Mouse (Mus musculus) CD8-positive naive resting alpha-beta T cell, adult 57 days (primary cell): Measurements from ENCODE around the gene Prrx1. TPM values are rescaled to one million over a fixed set of nuclear protein-coding genes. Genes with fewer than 3 reads are reported as not detected.

ENCODE experiments used
- total RNA-seq: library from RNA; stranded (reverse); gene quantifications from one replicate; pipeline ENCODE4 v1.2.4, GENCODE M21; 2023

Prrx1 gene
- not detected for total RNA-seq

DNA sequence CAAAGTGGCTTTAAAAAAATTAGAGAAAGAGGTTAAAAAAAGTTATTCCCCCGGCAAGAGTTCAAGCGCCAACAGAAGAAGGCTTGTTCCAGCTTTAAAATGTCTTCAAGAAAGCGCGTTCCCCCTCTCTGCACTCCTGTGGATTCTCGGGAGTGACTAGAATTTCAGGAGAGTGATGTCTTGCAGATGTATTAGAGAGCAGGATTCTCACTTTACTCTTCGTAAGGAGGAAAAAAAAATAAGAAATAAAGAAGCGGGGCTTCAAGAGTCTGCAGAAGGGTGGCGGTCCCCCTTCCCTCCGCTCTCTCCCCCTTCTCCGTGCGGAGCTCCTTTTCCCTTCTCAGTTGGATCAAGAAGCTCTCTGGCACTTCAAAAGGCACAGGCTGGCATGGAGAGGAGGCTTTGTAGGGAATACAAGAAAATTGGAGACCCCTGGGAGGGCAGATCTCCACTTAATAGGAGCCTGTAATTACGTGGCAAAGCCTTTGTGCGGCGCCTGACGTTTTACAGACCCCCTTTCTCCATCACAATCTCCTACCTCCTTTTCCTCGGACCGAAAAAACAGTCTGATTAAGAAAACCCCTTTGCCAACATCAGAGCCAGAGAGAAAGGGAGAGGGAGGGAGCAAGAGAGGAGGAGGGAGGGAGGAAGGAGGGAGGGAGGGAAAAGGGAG, at the start of gene Prrx1:
Gene Prrx1, minus strand, starts transcription at position 610 of the 673 bp plus-strand sequence.

Other genes starting within 250 kb of the Prrx1 start
- not detected for gene Mroh9, start 228.0 kb downstream of the Prrx1 start, total RNA-seq
- 13.9 TPM for gene Gorab, start 90.0 kb upstream of the Prrx1 start, total RNA-seq